Mouse (Mus musculus) forebrain, embryonic 11.5 days (tissue): ENCODE results near the gene Ftcd. TPM values are rescaled to one million over a fixed set of nuclear protein-coding genes. Genes with fewer than 3 reads are reported as not detected.

Experiments used
- ATAC-seq: fragments of 200-750 bp; cut with Nextera tagmentation; replicated peaks from 2 replicates; pipeline ENCODE4 v1.8.0; 2017; ENCODE audit warnings: moderate TSS enrichment; ENCODE audit not compliant: low FRiP score
- DNase-seq: peaks from one replicate; pipeline ENCODE4 v3.0.0-alpha.2; 2017; ENCODE audit warnings: low spot score
- H3K27ac ChIP-seq: fragments of 300-500 bp; sonication (generic); 2 replicates; pipeline ENCODE4 v1.5.1; 2014; ENCODE audit warnings: low read depth, low read length
- H3K27me3 ChIP-seq: fragments of 300-500 bp; sonication (generic); 2 replicates; pipeline ENCODE4 v1.6.1; 2014; ENCODE audit warnings: mild to moderate bottlenecking, low read length, mixed read lengths; ENCODE audit not compliant: control insufficient read depth, insufficient read depth
- H3K36me3 ChIP-seq: fragments of 300-500 bp; sonication (generic); 2 replicates; pipeline ENCODE4 v1.6.1; 2014; ENCODE audit warnings: mild to moderate bottlenecking, low read length, moderate library complexity, mixed read lengths; ENCODE audit not compliant: control insufficient read depth, insufficient read depth
- H3K4me1 ChIP-seq: fragments of 300-500 bp; sonication (generic); replicated peaks from 2 replicates; pipeline ENCODE4 v1.6.1; 2014; ENCODE audit warnings: low read length, mixed read lengths; ENCODE audit not compliant: control insufficient read depth, insufficient read depth
- H3K4me2 ChIP-seq: fragments of 300-500 bp; sonication (generic); 2 replicates; pipeline ENCODE4 v1.6.1; 2014; ENCODE audit warnings: low read depth, mild to moderate bottlenecking, low read length, moderate library complexity, mixed read lengths; ENCODE audit not compliant: severe bottlenecking
- H3K4me3 ChIP-seq: fragments of 300-500 bp; sonication (generic); 2 replicates; pipeline ENCODE4 v1.5.1; 2014; ENCODE audit warnings: low read depth, low read length
- H3K9ac ChIP-seq: fragments of 300-500 bp; sonication (generic); 2 replicates; pipeline ENCODE4 v1.6.1; 2014; ENCODE audit warnings: low read length
- H3K9me3 ChIP-seq: fragments of 300-500 bp; sonication (generic); 2 replicates; pipeline ENCODE4 v1.6.1; 2016; ENCODE audit warnings: low read length, mixed read lengths; ENCODE audit not compliant: control insufficient read depth
- WGBS: fragments of 180-500 bp; shearing (Covaris S2); extraction: QIAGEN DNeasy Blood & Tissue Kit; methylation state at CpG from one replicate; pipeline ENCODE4 v1.1.7; 2014; 5-methylcytosine and 5-hydroxymethylcytosine counted together
- polyA plus RNA-seq: library from polyadenylated mRNA; unstranded; fragments of >200 nt; fragmentation: Nextera tagmentation; extraction: Ambion mirVana; gene quantifications from 2 replicates; pipeline ENCODE4 v1.2.1, GENCODE M21; 2014

Ftcd gene
- polyA plus RNA-seq, 1 experiment from 2014 or later, result not detected

DNA sequence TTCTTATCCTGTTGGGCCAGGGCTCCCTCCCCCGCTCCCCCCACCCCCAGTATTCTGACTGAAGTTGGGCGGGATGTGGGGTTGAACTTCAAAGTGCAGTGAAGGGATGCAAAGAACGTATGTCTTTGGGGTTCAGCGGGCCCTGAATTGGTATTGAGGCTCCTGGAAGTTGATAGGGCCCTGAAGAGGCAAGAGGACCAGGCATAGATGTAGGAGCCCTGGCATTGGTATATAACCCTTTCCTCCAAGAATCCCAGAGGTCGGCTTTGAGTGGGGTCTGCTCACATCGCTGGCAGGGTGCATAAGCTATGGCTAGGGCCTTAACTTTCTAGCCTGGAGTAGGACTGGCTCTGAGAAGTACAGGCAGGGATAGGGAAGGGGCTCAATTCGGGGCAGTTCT lies 48.3 kb downstream of the Ftcd start:
- WGBS, result 18% methylated on average over 7 of the region's 7 CpGs
- H3K36me3 ChIP-seq, result no peaks in the 10 kb centered on the region
- H3K4me2 ChIP-seq, result peak overlapping the region; percentile 62
- peak; percentile 30; the same call in 1 of the 2 replicates for ATAC-seq
- H3K4me1 ChIP-seq, result no peaks in the 10 kb centered on the region
- H3K27ac ChIP-seq, result no peak overlapping the region
- peak overlapping the region; percentile 49; the same call in 1 of the 2 replicates for H3K9ac ChIP-seq
- H3K27me3 ChIP-seq, result no peaks in the 10 kb centered on the region
- no peak for DNase-seq
- H3K4me3 ChIP-seq, result peak overlapping the region; percentile 23; the same call in 1 of the 2 replicates
- no peaks in the 10 kb centered on the region for H3K9me3 ChIP-seq

DNA sequence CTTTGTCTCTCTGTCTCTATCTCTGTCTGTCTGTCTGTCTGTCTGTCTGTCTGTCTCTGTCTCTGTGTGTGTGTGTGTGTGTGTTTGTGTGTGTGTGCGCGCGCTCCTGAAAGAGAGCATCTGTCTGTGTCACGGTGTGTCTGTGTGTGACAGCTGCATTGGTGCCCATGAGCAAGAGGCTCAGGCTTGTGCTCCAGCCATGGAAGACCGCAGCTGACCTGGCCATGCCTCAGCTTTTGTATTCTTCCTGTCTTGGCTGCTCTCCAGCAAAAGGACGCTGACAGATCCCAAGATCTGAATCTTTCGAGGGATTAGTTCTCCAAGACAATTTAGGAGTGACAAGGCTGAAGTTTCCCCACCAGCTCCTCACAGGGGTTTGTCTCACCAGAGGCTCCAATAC lies 49.5 kb downstream of the Ftcd start:
- Histone ChIP-seq H3K4me3 (no peak overlapping the region), H3K4me1 (no peaks in the 10 kb centered on the region), H3K27ac (no peak overlapping the region), H3K9ac (no peak overlapping the region), H3K9me3 (no peaks in the 10 kb centered on the region), H3K27me3 (no peaks in the 10 kb centered on the region), H3K4me2 (no peak overlapping the region), H3K36me3 (no peaks in the 10 kb centered on the region)
- 87% methylated on average over 7 of the region's 7 CpGs for WGBS
- ATAC-seq (no peak), DNase-seq (no peak)

DNA sequence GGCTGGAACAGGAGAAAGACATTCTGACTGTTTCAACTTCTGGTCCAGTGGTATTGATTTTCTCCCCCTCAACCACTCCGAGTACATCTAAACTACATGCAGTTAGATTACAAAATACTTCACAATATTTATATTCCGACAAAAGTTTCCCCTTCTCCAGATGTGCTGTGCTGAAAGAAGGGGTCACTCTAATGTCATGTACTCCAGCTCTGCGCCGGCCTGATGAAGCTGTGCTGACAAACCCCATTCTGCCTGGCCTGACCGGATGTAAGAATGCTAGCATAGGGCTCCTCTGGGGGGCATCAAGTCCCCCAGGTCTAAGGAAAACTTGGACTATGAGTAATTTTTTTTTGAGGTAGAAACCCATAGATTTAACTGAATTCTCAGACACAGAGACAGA lies 52.3 kb downstream of the Ftcd start:
- no peak overlapping the region for H3K4me3 ChIP-seq
- no peak for ATAC-seq
- no peaks in the 10 kb centered on the region for H3K9me3 ChIP-seq
- H3K4me1 ChIP-seq, result no peaks in the 10 kb centered on the region
- no peak overlapping the region for H3K9ac ChIP-seq
- DNase-seq, result no peak
- no peaks in the 10 kb centered on the region for H3K36me3 ChIP-seq
- no peak overlapping the region for H3K27ac ChIP-seq
- no peak overlapping the region for H3K4me2 ChIP-seq
- no peaks in the 10 kb centered on the region for H3K27me3 ChIP-seq
- WGBS, result 90% methylated on average over 5 of the region's 5 CpGs

DNA sequence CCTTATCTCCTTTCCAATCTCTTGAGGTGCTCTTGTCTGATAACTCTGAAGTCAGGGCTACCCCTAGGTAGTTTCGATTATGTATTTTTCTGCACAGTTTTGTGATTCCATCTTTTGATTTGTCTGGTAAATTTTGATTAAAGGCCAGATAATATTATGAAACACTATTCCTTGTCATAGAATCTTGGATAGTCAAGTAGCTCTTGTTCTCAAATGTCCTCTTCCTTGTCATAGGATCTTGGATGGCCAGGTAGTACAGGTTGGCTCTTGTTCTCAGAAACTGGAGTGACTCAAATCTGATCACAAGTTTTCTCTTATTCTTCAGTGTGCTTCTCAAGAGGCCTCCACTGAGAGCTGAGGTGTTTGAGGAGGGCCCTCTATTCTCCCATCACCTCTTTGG lies 55.2 kb downstream of the Ftcd start:
- peaks cover 2% of the 10 kb centered on the region; the same call in 1 of the 2 replicates for H3K4me1 ChIP-seq
- no peak for DNase-seq
- no peak overlapping the region for H3K27ac ChIP-seq
- no peak overlapping the region for H3K4me2 ChIP-seq
- no peaks in the 10 kb centered on the region for H3K27me3 ChIP-seq
- no peak for ATAC-seq
- H3K36me3 ChIP-seq, result no peaks in the 10 kb centered on the region
- H3K9ac ChIP-seq, result no peak overlapping the region
- H3K9me3 ChIP-seq, result no peaks in the 10 kb centered on the region
- H3K4me3 ChIP-seq, result no peak overlapping the region
- WGBS, result 89% methylated on average over 1 of the region's 1 CpGs

DNA sequence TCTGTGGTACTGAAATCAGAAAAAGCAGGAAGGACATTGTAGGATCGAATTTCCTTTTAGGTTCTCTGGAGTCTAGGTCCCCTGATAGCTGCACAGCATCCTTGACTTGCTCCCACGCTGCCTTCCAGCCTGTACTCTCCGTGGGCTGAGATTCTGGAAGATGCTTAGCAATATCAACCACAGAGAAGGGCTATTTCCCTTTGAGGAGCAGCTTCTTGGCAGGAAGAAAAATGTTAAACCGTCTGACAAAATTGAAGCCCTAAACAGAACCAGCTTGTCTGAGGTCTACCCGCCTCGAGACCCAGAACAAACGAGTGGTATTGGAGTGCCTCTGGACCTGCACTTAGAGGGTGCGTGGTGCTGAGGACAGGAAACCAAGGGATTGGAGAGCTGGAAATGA lies 57.2 kb downstream of the Ftcd start:
- no peak for DNase-seq
- 86% methylated on average over 8 of the region's 8 CpGs for WGBS
- Histone ChIP-seq H3K36me3 (no peaks in the 10 kb centered on the region), H3K4me1 (peaks cover 2% of the 10 kb centered on the region; the same call in 1 of the 2 replicates), H3K4me2 (no peak overlapping the region), H3K27me3 (no peaks in the 10 kb centered on the region), H3K9ac (no peak overlapping the region), H3K27ac (no peak overlapping the region), H3K4me3 (no peak overlapping the region), H3K9me3 (no peaks in the 10 kb centered on the region)
- ATAC-seq, result no peak

DNA sequence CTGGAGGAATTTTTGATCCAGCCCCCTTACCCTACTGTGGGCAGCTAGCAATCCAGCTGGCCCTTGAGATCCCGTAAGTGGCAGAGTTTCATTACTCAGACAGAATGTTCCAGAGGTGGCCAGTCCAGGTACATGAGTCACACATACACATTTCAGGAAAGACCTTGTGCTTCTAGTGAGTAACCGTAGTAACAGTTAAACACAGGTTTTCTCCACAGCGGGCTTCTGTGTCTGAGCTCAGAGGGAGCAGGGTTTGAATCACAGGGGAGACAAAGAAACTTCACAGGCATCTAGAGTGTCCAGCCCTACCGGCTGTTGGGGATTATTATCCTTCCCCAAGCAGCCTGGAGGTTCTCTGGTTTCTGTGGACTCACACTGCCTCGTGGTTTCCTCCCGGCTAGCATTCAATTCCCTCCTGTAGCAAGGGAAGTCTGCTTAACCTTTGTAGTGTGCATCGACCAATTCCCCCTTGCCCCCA lies 58.7 kb downstream of the Ftcd start:
- no peaks in the 10 kb centered on the region for H3K9me3 ChIP-seq
- no peaks in the 10 kb centered on the region for H3K27me3 ChIP-seq
- DNase-seq (no peak), ATAC-seq (no peak)
- no peak overlapping the region for H3K27ac ChIP-seq
- H3K4me3 ChIP-seq, result no peak overlapping the region
- H3K36me3 ChIP-seq, result no peaks in the 10 kb centered on the region
- H3K4me2 ChIP-seq, result no peak overlapping the region
- 59% methylated on average over 7 of the region's 7 CpGs for WGBS
- no peak overlapping the region for H3K9ac ChIP-seq
- peaks cover 2% of the 10 kb centered on the region; the same call in 1 of the 2 replicates for H3K4me1 ChIP-seq

DNA sequence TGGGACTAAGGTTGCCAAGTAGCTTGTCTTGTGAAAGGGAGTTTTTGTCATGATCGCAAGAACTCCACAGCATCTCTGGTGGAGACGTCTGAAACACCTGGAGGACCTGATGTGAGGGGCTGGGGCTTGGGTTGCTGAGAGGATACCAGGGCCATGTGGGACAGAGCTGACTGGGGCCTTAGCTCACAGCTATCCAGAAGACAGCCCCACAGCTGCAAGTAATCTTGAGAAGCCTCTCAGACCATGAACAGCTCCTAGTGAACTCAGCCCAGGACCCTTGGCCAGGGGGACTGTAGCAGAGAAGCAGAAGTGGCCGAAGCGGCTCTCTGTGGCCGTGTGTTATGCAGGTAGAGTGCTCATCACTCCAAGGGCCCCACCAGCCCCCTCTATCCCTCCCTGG lies 59.1 kb downstream of the Ftcd start:
- no peak for ATAC-seq
- Histone ChIP-seq H3K4me3 (no peak overlapping the region), H3K9ac (no peak overlapping the region), H3K4me1 (peaks cover 2% of the 10 kb centered on the region; the same call in 1 of the 2 replicates), H3K27me3 (no peaks in the 10 kb centered on the region), H3K4me2 (no peak overlapping the region), H3K36me3 (no peaks in the 10 kb centered on the region), H3K27ac (no peak overlapping the region), H3K9me3 (no peaks in the 10 kb centered on the region)
- DNase-seq, result no peak
- 83% methylated on average over 5 of the region's 5 CpGs for WGBS

DNA sequence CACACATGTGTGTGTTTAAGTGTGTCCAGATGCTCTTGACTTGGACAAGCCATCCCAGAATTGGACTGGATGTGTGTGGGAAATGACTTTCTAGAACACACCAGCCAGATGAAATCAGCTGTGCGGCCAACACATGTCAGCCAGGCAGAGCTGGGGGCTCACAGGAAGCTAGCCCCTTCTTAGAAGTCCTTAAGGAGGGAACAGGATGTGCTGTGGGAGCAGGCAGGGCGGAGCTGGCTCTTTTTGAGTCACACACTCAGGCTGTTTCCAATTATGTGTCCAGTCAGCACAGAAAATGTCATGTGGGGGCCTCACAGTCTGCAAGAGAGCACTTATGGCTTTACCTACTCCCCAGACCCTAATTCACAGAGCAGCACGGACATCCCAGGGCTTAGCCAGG lies 60.6 kb downstream of the Ftcd start:
- Histone ChIP-seq H3K27ac (no peak overlapping the region), H3K4me1 (peaks cover 2% of the 10 kb centered on the region; the same call in 1 of the 2 replicates), H3K36me3 (no peaks in the 10 kb centered on the region), H3K4me3 (no peak overlapping the region), H3K9me3 (no peaks in the 10 kb centered on the region), H3K4me2 (no peak overlapping the region), H3K27me3 (no peaks in the 10 kb centered on the region), H3K9ac (no peak overlapping the region)
- 74% methylated on average over 3 of the region's 3 CpGs for WGBS
- DNase-seq (no peak), ATAC-seq (no peak)

DNA sequence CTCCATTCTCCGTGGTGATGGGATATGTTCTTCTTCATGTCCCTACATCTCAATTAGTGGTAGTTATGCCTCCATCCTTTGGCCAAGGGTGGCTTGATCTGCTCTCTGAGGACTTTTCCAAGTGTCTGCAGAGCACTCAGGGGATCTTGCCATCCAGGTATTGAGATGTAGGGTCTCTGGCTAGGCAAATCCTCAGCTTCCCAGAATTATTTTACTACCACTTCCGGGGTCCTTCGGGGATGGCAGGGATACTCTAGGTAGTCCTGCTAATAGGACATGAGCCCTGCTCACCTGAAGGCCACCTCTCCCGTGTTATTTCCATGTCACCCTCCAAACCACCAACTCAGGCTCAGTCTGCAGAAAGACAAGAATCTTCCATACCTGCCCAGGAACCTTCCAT lies 61.2 kb downstream of the Ftcd start:
- Histone ChIP-seq H3K9me3 (no peaks in the 10 kb centered on the region), H3K36me3 (no peaks in the 10 kb centered on the region), H3K27me3 (no peaks in the 10 kb centered on the region), H3K9ac (no peak overlapping the region), H3K4me1 (peaks cover 2% of the 10 kb centered on the region; the same call in 1 of the 2 replicates), H3K4me3 (no peak overlapping the region), H3K27ac (no peak overlapping the region), H3K4me2 (no peak overlapping the region)
- DNase-seq (no peak), ATAC-seq (no peak)
- whole genome bisulfite sequencing, result 92% methylated on average over 4 of the region's 4 CpGs
